Mouse (Mus musculus) C3H10T1/2 (cell line): Measurements from ENCODE around the gene Serpina12. TPM values are rescaled to one million over a fixed set of nuclear protein-coding genes. Genes with fewer than 3 reads are reported as not detected.

Experiments used
- polyA plus RNA-seq, 2 experiments: library from polyadenylated mRNA; unstranded; fragments of >200 nt; fragmentation: generic; extraction: Trizol; gene quantifications; one replicate each; pipeline ENCODE4 v1.2.1; 2012; ENCODE audit warnings: missing spikeins in 2 of 2

Gene Serpina12
- polyA plus RNA-seq, result not detected

DNA sequence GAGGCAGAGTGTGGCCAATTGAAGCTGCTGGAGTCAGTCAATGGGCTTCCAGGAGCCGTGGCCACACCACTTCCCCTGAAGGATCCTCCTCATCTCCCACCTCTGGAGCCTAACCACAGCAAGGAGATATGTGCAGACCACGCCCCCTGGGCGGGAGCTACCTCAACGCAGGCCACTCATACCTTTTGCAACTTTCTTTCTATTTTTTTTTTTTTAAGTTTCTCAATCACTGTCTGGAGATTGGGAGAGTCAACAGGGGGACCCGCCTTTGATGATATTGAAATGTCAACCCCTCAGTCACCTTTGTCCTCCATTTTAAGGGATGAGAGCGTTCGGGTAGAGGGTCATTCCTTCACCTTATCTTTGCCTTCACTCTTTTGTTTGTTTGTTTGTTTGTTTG, at the start of gene Serpina12:
Serpina12 (minus strand) TSS at position 101 of the 400 bp plus-strand sequence.

DNA sequence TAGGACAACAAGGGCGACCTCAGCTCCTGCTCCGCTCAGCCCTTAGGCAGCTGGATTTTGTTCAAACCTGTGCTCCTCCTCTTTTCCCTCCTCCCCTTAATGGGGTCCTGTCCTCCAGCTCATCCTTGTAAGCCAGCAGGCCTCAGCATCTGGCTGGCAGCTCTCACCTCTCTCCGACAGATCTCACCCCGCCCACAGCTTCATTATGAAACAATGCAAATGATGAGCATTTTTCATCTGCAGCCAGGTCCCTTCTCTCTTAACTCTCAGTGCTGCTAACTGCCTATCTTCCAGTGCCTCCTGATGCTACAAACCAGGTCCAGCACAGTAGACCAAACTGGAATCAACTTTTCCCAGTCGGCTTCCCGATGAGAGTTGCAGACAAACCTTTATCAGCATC, 30.6 kb downstream of the Serpina12 start, which contains the start of gene Serpina9:
Serpina9 (minus strand) TSS at position 136 of the 400 bp plus-strand sequence.

DNA sequence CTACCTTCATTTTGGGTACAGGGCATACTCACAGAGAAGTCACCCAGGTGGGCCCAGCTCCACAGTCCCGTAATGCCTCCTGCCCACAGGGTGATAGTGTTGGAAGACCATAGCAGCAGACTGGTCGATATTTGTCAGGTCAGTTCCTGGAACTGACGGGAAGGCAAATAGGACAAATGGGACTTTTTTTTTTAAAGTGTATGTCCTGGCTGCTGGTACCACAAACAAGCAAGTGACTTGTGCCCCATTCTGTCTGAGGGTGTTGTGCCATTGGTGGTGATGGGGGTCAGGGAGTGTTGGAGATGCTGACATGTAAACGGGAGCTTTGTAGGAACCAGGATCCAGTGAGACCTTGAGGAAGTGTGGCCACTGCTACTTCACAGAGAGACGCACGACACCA, 54.4 kb downstream of the Serpina12 start, which contains the start of gene Serpina11:
Serpina11 (minus strand) TSS at position 101 of the 400 bp plus-strand sequence.

Other genes with a start within 250 kb of the Serpina12 start
- gene Serpina1b, start 214.1 kb downstream of the Serpina12 start, polyA plus RNA-seq, result not detected
- not detected for gene Serpina1a, start 180.9 kb downstream of the Serpina12 start, polyA plus RNA-seq
- gene Serpina1c, start 139.6 kb downstream of the Serpina12 start, polyA plus RNA-seq, result not detected
- gene Serpina1e, start 85.5 kb downstream of the Serpina12 start, polyA plus RNA-seq, result under 1 TPM; 0.19 to 0.46 TPM
- not detected for gene Serpina11, start 54.5 kb downstream of the Serpina12 start, polyA plus RNA-seq
- gene Serpina9, start 30.7 kb downstream of the Serpina12 start, polyA plus RNA-seq, result under 1 TPM; 0.04 to 0.05 TPM
- not detected for gene Serpina5, start 56.7 kb upstream of the Serpina12 start, polyA plus RNA-seq
- not detected for gene Serpina3a, start 68.3 kb upstream of the Serpina12 start, polyA plus RNA-seq
- gene Serpina3b, start 83.6 kb upstream of the Serpina12 start, polyA plus RNA-seq, result not detected
- gene Serpina3c, start 109.4 kb upstream of the Serpina12 start, polyA plus RNA-seq, result not detected
- under 1 TPM in 1 of 2 experiments, not detected in 1; 0.06 TPM for gene Serpina3f, start 170.1 kb upstream of the Serpina12 start, polyA plus RNA-seq
- 10 to 100 TPM in 1 of 2 experiments, 1 to 10 TPM in 1; 1.7 to 11.9 TPM for gene Serpina3g, start 191.8 kb upstream of the Serpina12 start, polyA plus RNA-seq
- under 1 TPM in 1 of 2 experiments, not detected in 1; 0.11 TPM for gene Serpina3i, start 218.7 kb upstream of the Serpina12 start, polyA plus RNA-seq